Mouse (Mus musculus) 3T3-L1 (cell line): ENCODE measurements around the gene Large1.
"Not testable (repeated sequence)": the region's sequence is repeated elsewhere in the genome, so short reads cannot be mapped to it uniquely, and the experiment has no call there.

Experiments
- DNase-seq: peaks from one replicate; pipeline ENCODE4 v3.0.0-alpha.2; 2015; ENCODE audit warnings: low read depth, low spot score

Gene Large1

GRCm38 (mm10) chr8:73172661-73173060, 180.7 kb downstream of the Large1 start:
- no peak for DNase-seq

GRCm38 (mm10) chr8:73161994-73162393, 191.3 kb downstream of the Large1 start:
- DNase-seq, result peak; percentile 18

GRCm38 (mm10) chr8:73161564-73161963, 191.8 kb downstream of the Large1 start:
- DNase-seq, result peak; percentile 12

GRCm38 (mm10) chr8:73160945-73161344, 192.4 kb downstream of the Large1 start:
- no peak for DNase-seq

- DNase-seq, result no peak
Measured at GRCm38 (mm10) chr8:73147236-73147635, 206.1 kb downstream of the Large1 start.

GRCm38 (mm10) chr8:73142660-73143395, 210.5 kb downstream of the Large1 start:
- no peak for DNase-seq

- no peak for DNase-seq
Measured at GRCm38 (mm10) chr8:73135397-73135796, 217.9 kb downstream of the Large1 start.

GRCm38 (mm10) chr8:73132080-73132479, 221.3 kb downstream of the Large1 start:
- no peak for DNase-seq

- peak; percentile 73 for DNase-seq
Measured at GRCm38 (mm10) chr8:73123864-73124499, 229.4 kb downstream of the Large1 start.

GRCm38 (mm10) chr8:73112332-73112895, 240.9 kb downstream of the Large1 start:
- no peak for DNase-seq

GRCm38 (mm10) chr8:73104089-73104488, 249.3 kb downstream of the Large1 start:
- no peak for DNase-seq

- DNase-seq, result no peak
Measured at GRCm38 (mm10) chr8:73101069-73101468, 252.3 kb downstream of the Large1 start.

GRCm38 (mm10) chr8:73100607-73101006, 252.7 kb downstream of the Large1 start:
- not testable (repeated sequence) for DNase-seq

- DNase-seq, result no peak
Measured at GRCm38 (mm10) chr8:73099542-73099941, 253.8 kb downstream of the Large1 start.

- DNase-seq, result no peak
Measured at GRCm38 (mm10) chr8:73096952-73097351, 256.4 kb downstream of the Large1 start.

- DNase-seq, result not testable (repeated sequence)
Measured at GRCm38 (mm10) chr8:73077746-73078145, 275.6 kb downstream of the Large1 start.

- no peak for DNase-seq
Measured at GRCm38 (mm10) chr8:73061410-73061809, 291.9 kb downstream of the Large1 start.

- DNase-seq, result no peak
Measured at GRCm38 (mm10) chr8:73054726-73055125, 298.6 kb downstream of the Large1 start.

GRCm38 (mm10) chr8:73053878-73054277, 299.5 kb downstream of the Large1 start:
- no peak for DNase-seq

- no peak for DNase-seq
Measured at GRCm38 (mm10) chr8:73052414-73052813, 300.9 kb downstream of the Large1 start.

- DNase-seq, result no peak
Measured at GRCm38 (mm10) chr8:73048136-73048535, 305.2 kb downstream of the Large1 start.

- DNase-seq, result no peak
Measured at GRCm38 (mm10) chr8:73029787-73030186, 323.6 kb downstream of the Large1 start.

- no peak for DNase-seq
Measured at GRCm38 (mm10) chr8:73018241-73018640, 335.1 kb downstream of the Large1 start.
